Mouse (Mus musculus) cerebellum, adult 2 months (tissue): ENCODE results near the gene Cox7a2l.

ENCODE experiments used
- CTCF ChIP-seq: fragments of 200-500 bp; IDR thresholded peaks from 2 replicates; pipeline ENCODE4 v1.5.1; 2011; ENCODE audit warnings: low read depth, mild to moderate bottlenecking, control low read depth, low read length, moderate library complexity, borderline replicate concordance; ENCODE audit not compliant: insufficient read depth
- POLR2A ChIP-seq: fragments of 200-500 bp; IDR thresholded peaks from 2 replicates; pipeline ENCODE4 v1.6.1; 2011; ENCODE audit warnings: low read length, control low read depth, borderline replicate concordance; ENCODE audit not compliant: insufficient read depth

DNA sequence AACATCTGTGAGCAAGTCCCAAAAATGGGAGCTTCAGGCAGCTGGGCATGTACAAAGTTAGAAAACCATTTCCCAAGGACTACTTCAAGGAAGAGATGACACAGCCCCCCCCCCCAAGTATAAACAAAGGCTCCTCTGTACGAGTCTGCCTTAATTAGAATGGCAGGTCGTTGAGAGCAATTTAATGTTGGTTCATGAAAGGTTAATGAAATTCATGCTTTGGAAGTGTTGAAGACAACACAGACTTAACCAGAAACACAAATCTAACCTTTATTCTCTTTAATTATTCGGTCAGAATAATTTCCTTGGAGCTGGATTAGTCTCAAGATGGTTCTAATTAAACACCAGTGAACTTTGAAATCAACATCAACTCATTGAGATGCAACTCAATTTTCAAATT lies 29.4 kb downstream of the Cox7a2l start:
- TF ChIP-seq CTCF (no peak), POLR2A (no peak)
